Mouse (Mus musculus) kidney, adult 11 months (tissue): Measurements from ENCODE around the gene Slc25a35.
A peak's percentile ranks its signal among the peaks of the same experiment; 100 is the strongest.
"Not testable (repeated sequence)": the region's sequence is repeated elsewhere in the genome, so short reads cannot be mapped to it uniquely, and the experiment has no call there.

ENCODE experiments used
- DNase-seq: peaks from one replicate; pipeline ENCODE4 v3.0.0; 2022

Slc25a35 gene

DNA sequence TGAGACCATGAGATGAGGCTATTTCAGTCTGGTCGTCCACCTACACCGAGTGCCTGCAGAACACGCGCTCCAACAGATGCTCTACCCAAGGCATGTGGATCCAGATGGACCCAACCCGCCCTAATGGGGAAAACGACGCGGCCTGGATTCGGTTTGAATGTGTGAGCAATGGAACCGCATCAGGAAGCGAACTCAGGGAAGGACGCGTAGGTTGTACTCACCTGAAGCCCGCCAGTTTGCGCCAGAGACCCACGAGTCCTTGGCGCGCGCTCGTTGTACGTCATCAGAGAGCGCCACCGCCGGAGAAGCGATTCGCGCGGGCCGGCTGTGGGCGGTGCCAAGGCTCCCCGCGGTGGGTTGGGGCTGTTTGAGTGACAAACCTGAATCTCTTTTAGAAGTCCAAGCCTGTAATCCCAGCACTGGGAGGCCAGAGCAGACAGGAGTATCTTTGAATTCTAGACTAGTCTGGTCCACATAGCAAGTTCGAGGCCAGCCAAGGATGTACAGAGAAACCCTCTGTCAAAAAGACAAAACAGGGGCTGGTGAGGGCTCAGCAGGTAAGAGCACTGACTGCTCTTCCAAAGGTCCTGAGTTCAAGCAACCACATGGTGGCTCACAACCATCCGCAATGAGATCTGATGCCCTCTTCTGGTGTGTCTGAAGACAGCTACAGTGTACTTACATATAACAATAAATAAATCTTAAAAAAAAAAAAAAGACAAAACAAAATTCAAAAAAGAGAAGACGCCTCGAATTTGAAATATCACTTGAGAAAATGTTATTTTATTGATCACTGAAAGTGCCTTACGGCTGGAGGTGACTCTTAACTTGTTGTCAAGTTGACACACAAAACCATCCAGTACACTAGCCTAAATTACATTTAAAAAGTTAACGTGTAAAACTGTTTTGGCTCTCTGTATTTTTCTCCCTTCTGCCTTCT lies 40.5 kb downstream of the Slc25a35 start, which contains the start of gene Pfas:
Gene Pfas (minus strand): TSS at position 279 of the 940 bp plus-strand sequence.
- DNase-seq: peak; percentile 74

DNA sequence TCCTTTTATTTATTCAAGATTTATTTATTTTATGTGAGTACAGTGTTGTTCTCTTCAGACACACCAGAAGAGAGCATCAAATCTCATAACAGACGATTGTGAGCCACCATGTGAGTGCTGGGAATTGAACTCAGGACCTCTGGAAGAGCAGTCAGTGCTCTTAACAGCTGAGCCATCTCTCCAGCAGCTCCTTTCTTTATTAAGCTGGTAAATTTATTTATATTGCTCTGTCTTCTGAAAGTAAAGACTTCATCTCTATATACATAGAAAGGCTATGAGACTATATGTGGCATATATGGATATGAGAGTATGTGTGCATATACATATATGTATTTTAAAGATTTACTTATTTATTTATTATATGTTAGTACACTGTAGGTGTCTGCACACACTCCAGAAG lies 41.6 kb downstream of the Slc25a35 start:
- DNase-seq: no peak

DNA sequence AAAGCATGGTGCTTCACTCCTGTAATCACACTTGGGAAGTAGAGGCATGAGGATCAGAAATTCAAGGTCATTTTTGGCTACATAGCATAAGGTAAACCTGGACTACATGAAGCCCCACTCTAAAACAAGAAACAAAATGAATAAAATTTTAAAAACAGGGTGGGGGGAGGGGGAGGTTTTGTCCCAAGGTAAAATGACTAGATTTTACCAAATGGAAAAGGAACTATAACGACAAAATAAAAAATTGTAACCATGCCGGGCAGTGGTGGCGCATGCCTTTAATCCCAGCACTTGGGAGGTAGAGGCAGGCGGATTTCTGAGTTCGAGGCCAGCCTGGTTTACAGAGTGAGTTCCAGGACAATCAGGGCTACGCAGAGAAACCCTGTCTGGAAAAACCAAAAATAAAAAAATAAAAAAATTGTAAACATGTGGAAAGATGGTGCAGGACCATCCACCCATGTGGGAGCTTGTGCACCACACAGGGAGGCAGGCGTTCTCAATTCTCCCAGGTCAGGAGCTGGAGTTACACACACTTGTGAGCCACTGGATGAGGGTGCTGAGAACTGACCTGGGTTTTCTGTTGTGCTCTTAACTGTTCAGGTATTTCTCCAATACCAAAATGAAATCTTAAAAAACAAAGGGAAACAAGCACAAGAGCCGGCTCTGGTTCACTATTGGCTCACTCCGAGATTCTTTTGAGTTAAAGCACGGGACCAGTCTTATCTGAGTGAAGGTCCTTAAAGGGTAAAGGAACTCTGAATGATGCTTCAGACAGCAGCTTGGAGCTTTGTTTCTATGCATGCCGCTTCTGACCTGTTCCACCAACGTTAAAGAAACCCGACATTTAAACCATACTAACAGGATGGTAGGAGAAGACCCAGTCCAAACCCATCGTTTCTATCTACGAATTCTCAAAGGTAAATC lies 42.7 kb downstream of the Slc25a35 start:
- no peak for DNase-seq

DNA sequence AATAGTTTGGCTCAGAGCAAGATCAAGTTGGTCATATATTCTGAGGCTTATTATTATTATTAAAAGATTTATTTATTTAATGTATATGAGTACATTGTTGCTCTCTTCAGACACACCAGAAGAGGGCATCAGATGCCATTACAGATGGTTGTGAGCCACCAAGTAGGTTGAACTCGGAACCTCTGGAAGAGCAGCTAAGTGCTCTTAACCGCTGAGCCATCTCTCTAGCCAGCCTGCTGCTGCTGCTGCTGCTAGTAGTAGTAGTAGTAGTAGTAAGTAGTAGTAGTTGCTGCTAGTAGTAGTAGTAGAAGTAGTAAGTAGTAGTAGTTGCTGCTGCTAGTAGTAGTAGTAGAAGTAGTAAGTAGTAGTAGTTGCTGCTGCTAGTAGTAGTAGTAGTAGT lies 43.5 kb downstream of the Slc25a35 start:
- DNase-seq: not testable (repeated sequence)

DNA sequence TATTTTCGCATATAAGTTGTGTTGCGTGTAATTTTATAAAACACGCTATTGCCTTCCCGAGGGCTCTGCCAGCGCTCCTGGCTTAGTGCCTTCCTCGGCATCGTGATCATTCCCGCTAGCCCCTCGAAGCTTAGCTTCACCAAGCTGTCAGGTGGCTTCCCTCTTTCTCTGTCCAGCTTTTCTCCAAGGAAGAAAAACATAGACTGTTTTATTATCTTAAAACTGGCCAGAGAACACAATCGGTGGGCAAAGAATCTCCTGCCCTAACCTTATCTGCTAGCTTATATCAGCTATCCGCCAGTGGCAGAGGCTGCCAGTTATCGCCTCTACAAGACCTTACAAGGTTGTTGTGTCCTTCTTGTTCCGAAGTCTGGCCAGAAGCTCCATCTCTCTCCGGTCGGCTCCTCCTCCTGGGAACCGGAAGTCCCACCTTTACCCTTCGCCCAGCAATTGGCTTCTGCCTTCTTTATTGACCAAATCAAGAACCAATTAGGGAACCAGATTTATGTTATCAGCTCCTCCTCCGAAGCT lies 44.2 kb downstream of the Slc25a35 start:
- DNase-seq: peak; percentile 94

DNA sequence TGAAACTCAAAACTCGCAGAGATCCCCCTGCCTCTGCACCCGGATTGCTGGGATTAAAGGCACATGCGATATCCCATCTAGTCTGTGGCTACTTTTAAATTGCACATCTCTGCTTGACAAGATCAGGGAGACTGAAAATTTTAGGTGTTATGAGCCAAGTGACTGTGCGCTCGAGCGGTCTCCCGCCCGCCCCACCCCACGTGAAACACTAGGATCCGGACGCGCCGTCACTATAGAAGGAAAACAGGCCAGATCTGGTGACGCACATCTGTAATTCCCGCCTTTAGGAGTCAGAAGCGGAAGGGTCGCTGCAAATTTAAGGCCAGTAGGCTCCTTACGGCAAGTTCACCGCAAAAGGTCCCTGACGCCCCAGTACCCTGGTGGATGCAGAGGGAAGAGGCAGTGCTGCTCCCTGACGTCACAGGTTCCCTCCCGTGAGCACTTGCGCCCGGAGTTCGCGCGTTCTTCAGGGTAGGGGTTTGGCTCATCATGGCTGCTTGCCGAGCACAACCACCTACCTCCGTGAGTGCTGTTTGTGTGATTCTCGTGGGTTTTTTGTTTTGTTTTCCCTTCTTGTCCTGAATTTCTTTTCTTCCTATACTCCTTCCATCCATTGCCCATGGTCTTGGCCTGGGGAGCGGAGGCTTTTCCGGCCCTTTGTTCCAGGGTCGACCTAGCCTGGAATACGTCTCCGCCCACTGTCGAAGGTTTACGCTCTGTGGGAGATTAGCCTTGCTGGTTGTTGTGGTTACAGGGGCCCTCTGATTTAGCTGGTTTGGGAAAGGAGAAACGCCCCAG lies 47.9 kb downstream of the Slc25a35 start, which contains the start of gene Ctc1:
Gene Ctc1 (plus strand): TSS at position 268 of the 798 bp plus-strand sequence.
- DNase-seq: peak; percentile 85

DNA sequence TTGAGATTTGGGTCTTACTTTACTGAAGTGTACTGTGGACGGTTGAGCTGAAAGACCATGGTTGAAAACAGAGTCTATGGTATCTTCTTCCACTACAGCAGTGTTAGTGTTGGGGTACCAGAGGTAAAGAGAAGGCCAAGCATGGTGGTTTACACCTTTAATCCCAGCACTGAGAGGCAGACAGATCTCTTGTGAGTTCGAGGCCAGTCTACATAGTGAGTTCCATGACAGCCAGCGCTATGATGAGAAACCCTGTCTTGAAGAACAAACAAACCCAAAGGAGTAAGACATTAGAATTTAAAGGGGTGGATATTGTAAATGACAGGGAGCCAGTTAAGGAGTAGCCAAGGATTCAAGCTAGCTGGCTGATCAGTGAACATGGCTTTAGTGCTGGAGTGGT lies 48.8 kb downstream of the Slc25a35 start:
- no peak for DNase-seq

DNA sequence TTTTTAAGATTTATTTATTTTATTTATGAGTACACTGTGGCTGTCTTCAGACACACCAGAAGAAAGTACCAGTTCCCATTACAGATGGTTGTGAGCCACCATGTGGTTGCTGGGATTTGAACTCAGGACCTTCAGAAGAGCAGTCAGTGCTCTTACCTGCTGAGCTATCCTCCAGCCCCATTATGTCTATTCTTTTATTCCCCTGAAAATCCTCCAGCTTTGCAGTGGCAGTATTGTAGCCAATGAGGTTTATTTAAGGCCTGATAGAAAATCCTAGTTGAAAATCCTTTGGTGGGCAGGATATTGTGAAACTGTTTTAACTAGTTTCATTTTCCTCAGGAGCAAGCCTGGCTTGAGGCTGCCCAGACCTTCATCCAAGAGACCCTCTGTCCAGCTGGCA lies 52.8 kb downstream of the Slc25a35 start:
- no peak for DNase-seq
